Mouse (Mus musculus) brown adipose tissue, adult 24 weeks (tissue): ENCODE results near the gene Hoxc11. TPM values are rescaled to one million over a fixed set of nuclear protein-coding genes. Genes with fewer than 3 reads are reported as not detected.

Experiments used
- H3K27ac ChIP-seq: fragments of 200-500 bp; replicated peaks from 2 replicates; pipeline ENCODE4 v1.5.1; 2012; ENCODE audit warnings: low read depth, mild to moderate bottlenecking, low read length
- H3K4me1 ChIP-seq: fragments of 200-500 bp; 2 replicates; pipeline ENCODE4 v1.6.1; 2012; ENCODE audit warnings: low read length, mixed read lengths; ENCODE audit not compliant: control insufficient read depth, insufficient read depth, insufficient read length
- H3K4me3 ChIP-seq: fragments of 200-500 bp; 2 replicates; pipeline ENCODE4 v1.5.1; 2012; ENCODE audit warnings: low read depth, mild to moderate bottlenecking, low read length, moderate library complexity; ENCODE audit not compliant: insufficient read depth
- polyA plus RNA-seq: library from polyadenylated mRNA; stranded (reverse); fragments of >200 nt; gene quantifications from 2 replicates; pipeline ENCODE4 v1.2.4, GENCODE M21; 2012; ENCODE audit not compliant: missing spikeins, insufficient read depth, insufficient read length

Gene Hoxc11
- not detected in 2 replicates for polyA plus RNA-seq

DNA sequence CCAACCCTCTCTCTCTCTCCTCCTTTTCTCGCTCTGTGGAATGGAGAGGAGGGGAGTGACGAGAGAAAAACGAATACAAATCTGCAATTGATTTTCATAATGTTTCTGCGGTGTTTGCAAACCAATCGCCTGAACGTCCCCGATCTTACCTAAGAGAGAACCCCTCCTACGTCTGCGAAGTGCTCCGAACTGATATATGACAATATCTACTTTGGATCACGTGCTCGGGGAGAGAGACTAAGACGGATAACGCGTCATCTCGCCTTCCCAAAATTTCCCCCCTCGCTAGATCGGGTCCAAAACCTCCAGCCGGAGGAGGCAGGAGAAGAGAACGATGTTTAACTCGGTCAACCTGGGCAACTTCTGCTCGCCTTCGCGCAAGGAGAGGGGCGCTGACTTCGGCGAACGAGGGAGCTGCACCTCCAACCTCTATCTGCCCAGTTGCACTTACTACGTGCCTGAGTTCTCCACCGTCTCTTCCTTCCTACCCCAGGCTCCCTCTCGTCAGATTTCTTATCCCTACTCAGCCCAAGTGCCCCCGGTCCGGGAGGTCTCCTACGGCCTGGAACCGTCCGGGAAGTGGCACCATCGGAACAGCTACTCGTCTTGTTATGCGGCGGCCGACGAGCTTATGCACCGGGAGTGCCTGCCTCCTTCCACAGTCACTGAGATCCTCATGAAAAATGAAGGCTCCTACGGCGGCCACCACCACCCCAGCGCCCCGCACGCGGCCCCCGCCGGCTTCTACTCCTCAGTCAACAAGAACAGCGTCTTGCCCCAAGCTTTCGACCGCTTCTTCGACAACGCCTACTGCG is at the start of gene Hoxc11:
Hoxc11 (plus strand) TSS at position 236 of the 815 bp plus-strand sequence.
- Histone ChIP-seq H3K4me1 (no peaks in the 10 kb centered on the region), H3K27ac (no peak within 1 kb of the TSS), H3K4me3 (no peak within 1 kb of the TSS)

DNA sequence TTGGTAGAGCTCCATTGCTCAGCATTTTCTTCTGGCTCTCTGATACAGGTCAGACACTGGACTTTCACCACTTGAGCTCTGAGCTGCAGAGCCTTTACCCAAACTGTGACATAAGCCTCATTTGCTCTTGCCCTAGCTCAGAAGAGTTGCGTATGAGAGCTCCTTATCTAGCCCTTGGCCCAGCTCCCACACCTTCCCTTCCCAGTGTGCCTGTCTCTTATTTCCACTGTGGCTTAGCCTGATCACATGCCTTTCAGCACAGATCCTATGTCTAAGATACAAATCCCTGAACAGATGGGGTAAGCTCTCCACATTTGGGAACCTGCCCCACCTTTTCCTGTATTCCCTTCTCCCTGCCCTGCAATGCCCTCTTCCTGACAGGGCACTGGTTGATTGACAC is 49.3 kb upstream of the Hoxc11 start:
- Histone ChIP-seq H3K4me1 (no peaks in the 10 kb centered on the region), H3K4me3 (no peak overlapping the region), H3K27ac (no peak overlapping the region)

- Histone ChIP-seq H3K4me3 (no peak overlapping the region), H3K4me1 (no peaks in the 10 kb centered on the region), H3K27ac (no peak overlapping the region)
These were observed 44.7 kb upstream of the Hoxc11 start for GRCm38 (mm10) chr15:102909536-102909935.

- Histone ChIP-seq H3K27ac (no peak overlapping the region), H3K4me3 (no peak overlapping the region), H3K4me1 (no peaks in the 10 kb centered on the region)
These were observed 44.2 kb upstream of the Hoxc11 start for GRCm38 (mm10) chr15:102910038-102910437.

DNA sequence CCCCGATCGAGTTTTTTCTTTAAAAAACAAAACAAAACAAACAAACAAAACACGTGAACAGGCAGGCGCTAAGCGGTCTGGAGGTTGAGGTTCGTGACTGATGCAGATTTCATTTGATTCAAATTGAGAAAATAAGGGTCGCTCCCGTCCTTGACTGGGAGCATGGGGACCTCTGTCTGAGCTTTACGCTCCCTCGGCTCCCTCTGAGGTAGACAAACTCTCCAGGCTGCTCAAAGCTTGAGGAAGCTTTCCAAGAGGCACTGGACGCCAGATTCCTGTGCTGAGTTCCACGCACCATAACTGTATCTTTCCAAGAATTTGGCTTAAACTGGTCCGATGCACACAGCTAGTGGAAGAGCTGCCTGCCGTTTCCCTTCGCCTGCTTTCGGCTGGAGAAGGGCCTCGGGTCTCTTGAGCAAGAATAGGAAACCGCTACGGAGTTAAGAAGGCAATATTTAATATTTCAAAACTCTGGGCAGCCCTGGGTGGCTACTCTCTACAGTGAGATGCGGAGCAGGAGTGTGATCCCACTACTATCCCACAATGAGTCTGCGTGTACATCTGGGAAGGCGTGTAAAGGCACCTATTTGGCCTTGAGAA is 43.6 kb upstream of the Hoxc11 start:
- no peaks in the 10 kb centered on the region for H3K4me1 ChIP-seq
- H3K27ac ChIP-seq = no peak overlapping the region
- H3K4me3 ChIP-seq = no peak overlapping the region

DNA sequence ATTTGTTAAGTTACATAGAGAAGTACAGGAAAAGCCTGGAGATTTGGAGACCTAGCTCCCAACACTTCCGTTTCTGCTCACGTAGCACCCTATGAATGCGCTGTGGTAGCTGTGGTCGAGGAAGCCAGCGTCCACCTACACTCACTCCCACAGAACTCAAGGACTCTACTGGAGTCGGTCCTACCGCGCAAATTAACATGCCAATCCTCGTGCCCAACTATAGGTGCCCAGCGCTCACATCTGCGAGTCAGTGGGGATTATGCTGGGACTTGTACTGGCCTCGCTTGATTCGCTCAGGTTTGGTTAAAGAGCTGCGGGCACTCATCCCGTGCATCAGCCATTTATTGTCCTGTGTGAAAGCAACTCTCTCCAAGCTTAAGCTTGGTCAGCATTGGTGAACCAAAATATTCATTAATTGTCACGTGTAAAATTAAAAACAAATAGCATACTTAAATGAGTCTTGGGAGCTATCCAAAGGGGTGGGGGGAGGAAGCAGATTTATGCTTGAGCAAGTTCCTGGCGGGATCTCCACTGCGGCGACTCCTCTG is 41.1 kb upstream of the Hoxc11 start:
- no peak overlapping the region for H3K27ac ChIP-seq
- H3K4me3 ChIP-seq = no peak overlapping the region
- H3K4me1 ChIP-seq = no peaks in the 10 kb centered on the region

DNA sequence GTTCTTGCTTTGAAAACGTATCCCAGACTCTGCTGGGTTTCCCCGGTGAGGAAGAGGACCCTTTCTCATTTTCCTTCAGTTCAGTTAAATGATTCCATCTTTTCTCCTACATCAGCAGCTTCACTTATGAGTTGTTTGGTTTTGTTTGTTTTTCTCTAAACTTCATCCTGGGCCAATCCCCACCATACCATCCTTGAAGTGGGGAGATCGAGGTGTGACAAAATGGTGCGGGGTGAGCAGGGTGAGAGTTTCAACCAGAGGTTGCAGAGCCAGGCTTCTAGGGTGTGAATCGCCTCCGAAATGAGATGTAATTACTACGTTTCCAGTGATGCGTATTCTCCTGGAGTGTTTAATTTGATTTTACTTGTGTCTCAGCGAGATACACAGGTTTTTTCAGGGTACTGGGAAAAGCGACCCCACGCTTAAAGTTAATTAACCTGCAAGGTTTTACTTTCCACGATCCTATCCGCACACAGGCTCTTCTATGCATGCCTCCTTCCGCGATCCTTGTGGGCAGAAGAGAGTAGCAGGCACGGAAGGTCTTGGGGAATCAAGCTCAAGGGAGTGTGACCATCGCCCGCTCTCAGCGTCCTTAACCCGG is 36.2 kb upstream of the Hoxc11 start:
- H3K4me3 ChIP-seq = no peak overlapping the region
- H3K27ac ChIP-seq = no peak overlapping the region
- H3K4me1 ChIP-seq = no peaks in the 10 kb centered on the region

DNA sequence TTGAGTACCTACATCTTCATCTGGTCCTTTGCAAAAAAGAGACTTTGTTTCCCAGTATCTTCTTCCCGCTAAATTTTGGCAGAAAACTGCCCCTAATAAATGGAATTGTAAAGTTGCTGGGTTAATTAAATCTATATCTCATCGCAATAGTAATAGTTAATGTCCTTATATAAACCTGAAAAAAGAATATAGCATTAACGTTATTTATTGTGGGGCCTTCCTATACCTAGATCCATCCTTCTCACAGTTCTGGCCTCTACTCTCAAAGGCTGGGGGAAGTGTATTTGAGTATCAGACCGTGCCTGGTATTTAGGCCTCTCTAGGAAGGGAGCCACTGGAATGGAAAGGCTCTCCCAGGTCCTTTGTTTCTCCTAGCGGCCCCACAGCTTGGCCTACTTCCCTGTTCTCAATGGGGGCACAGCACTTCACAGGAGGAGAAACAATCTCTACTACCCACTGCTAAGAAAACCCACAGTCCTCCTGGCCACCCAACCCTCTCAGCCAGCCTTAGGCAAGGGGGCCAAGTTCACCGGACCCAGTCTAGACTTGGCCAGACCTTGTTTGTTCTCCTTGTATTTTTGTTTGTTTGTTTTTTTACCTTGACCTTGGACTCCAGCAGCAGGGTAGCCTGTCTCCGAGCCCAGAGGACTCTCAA is 35.5 kb upstream of the Hoxc11 start:
- Histone ChIP-seq H3K4me1 (no peaks in the 10 kb centered on the region), H3K27ac (no peak overlapping the region), H3K4me3 (no peak overlapping the region)

DNA sequence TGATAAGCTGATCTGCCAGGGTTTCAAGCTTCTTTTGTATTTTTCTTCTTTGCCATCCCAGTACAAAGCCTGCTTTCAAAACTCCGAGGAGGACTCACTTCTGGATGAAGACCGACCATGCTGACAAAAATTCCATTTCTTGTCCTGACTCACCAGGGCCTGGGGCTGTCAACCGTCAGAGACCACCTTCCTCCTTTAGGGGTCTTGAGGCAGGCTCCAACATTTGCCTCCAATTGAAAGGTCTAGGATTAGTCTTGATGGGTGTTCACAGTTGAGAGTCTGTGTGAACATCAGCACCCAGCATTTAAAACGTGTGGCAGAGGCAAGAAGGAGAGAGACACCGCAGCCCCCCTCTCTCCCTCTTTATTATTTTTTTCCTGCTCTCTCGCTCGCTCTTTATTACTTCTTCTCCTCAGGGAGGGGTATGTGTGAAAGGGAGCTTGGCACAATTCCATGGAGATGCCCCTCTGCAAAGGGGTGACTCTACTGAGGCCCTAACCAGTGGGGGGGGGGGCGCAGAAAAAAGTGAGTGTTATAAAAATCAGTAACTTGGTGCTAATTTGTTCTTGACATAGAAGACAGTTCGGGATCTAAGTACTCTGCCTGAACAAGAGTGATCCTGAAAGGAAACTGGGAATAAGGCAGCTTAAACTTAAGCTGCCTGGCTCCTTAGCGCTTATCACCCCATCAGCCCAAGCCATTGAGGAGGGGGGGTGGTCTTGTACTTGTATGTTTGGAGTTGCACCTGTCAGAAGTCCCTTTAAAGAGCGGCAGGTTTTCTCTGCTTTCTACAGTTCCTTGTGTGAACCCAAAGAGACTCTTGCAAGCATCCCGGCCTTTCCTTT is 34.7 kb upstream of the Hoxc11 start:
- Histone ChIP-seq H3K27ac (no peak overlapping the region), H3K4me1 (no peaks in the 10 kb centered on the region), H3K4me3 (no peak overlapping the region)

DNA sequence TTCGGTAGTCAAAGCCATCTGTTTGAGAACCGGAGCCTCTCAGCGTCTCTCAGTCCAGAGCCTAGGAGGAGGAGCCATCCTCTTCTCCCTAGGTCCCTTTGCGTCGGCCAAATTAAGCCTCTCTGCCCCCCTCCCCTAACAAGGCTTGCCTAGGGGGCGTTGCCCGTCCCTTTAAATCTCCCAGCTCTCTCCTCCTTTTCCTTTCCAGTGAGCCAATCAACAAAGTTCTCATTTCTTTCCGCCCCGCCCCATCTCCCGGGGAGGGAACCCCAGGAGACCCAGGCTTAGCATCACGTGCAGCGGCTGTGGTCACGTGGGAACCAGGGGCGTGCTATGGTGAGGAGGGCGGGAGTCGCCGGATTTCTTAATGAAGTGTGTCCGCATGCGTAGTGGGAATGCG is 33.6 kb upstream of the Hoxc11 start:
- peak overlapping the region; percentile 2 for H3K4me3 ChIP-seq
- H3K4me1 ChIP-seq = no peaks in the 10 kb centered on the region
- H3K27ac ChIP-seq = no peak overlapping the region

GRCm38 (mm10) chr15:102921053-102922011 is 32.9 kb upstream of the Hoxc11 start, which contains the start of gene Hoxc13:
Gene Hoxc13 (plus strand): TSS chr15:102921103.
- Histone ChIP-seq H3K4me1 (no peaks in the 10 kb centered on the region), H3K27ac (no peak within 1 kb of the TSS), H3K4me3 (peak within 1 kb of the TSS; percentile 2)

DNA sequence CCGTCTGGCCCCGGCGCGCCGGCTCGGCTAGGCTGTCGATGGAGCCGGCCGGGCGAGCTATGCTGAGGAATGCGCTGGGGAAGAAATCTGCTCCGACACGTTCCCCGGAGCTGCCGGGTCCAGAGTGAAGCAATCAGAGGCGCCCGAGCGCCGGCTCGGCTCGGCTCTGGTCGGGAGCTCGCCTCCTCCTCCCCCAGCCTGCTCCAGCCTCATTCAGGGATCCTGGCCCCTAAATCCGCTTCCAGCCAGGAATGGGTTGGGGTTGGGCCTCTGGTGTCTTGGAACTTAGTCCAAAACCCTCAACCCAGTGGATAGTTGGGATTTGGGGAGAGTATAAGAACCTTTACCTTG is 32.2 kb upstream of the Hoxc11 start:
- Histone ChIP-seq H3K4me3 (no peak overlapping the region), H3K27ac (no peak overlapping the region), H3K4me1 (no peaks in the 10 kb centered on the region)

- no peak overlapping the region for H3K27ac ChIP-seq
- no peaks in the 10 kb centered on the region for H3K4me1 ChIP-seq
- no peak overlapping the region for H3K4me3 ChIP-seq
These were observed 31.4 kb upstream of the Hoxc11 start for GRCm38 (mm10) chr15:102922636-102923500.
